Mouse (Mus musculus) brain, embryonic 14.5 days (tissue): Measurements from ENCODE around the gene Kif5a.

Experiments
- CTCF ChIP-seq: fragments of 200-500 bp; IDR thresholded peaks from 2 replicates; pipeline ENCODE4 v1.5.1; 2012; ENCODE audit warnings: inconsistent platforms, mild to moderate bottlenecking, moderate library complexity, borderline replicate concordance; ENCODE audit not compliant: insufficient read depth, insufficient read length; ENCODE audit errors: extremely low read depth
- POLR2A ChIP-seq: fragments of 200-500 bp; IDR thresholded peaks from 2 replicates; pipeline ENCODE4 v1.6.1; 2012; ENCODE audit warnings: mild to moderate bottlenecking, inconsistent platforms, borderline replicate concordance; ENCODE audit not compliant: poor library complexity, insufficient read depth, insufficient read length, severe bottlenecking; ENCODE audit errors: extremely low read depth

- no peak for TF ChIP-seq POLR2A
- TF ChIP-seq CTCF: no peak
These were observed 21.0 kb upstream of the Kif5a start for GRCm38 (mm10) chr10:127284105-127284622.
